Mouse (Mus musculus) liver, embryonic 16.5 days (tissue): ENCODE measurements around the gene Padi2. TPM values are rescaled to one million over a fixed set of nuclear protein-coding genes. Genes with fewer than 3 reads are reported as not detected.
A peak's percentile ranks its signal among the peaks of the same experiment; 100 is the strongest.

ENCODE experiments used
- ATAC-seq: fragments of 200-750 bp; cut with Nextera tagmentation; 2 replicates; pipeline ENCODE4 v1.8.0; 2017; ENCODE audit warnings: low read depth, mild to moderate bottlenecking, moderate number of reproducible peaks, moderate library complexity
- H3K27ac ChIP-seq: fragments of 300-500 bp; sonication (generic); 2 replicates; pipeline ENCODE4 v1.5.1; 2014; ENCODE audit warnings: mild to moderate bottlenecking, low read length
- H3K27me3 ChIP-seq: fragments of 300-500 bp; sonication (generic); 2 replicates; pipeline ENCODE4 v1.6.1; 2014; ENCODE audit warnings: low read depth, low read length, mixed read lengths; ENCODE audit not compliant: control insufficient read depth, insufficient read depth
- H3K36me3 ChIP-seq: fragments of 300-500 bp; sonication (generic); 2 replicates; pipeline ENCODE4 v1.6.1; 2014; ENCODE audit warnings: mild to moderate bottlenecking; ENCODE audit not compliant: control insufficient read depth, insufficient read depth
- H3K4me1 ChIP-seq: fragments of 300-500 bp; sonication (generic); 2 replicates; pipeline ENCODE4 v1.6.1; 2014; ENCODE audit warnings: low read depth, low read length, mixed read lengths; ENCODE audit not compliant: control insufficient read depth
- H3K4me2 ChIP-seq: fragments of 300-500 bp; sonication (generic); 2 replicates; pipeline ENCODE4 v1.6.1; 2014; ENCODE audit warnings: low read depth, low read length, mixed read lengths
- H3K4me3 ChIP-seq: fragments of 300-500 bp; sonication (generic); 2 replicates; pipeline ENCODE4 v1.5.1; 2014; ENCODE audit warnings: low read depth, mild to moderate bottlenecking, low read length
- H3K9ac ChIP-seq: fragments of 300-500 bp; sonication (generic); 2 replicates; pipeline ENCODE4 v1.6.1; 2014; ENCODE audit warnings: low read depth, low read length
- H3K9me3 ChIP-seq: fragments of 300-500 bp; sonication (generic); replicated peaks from 2 replicates; pipeline ENCODE4 v1.6.1; 2016; ENCODE audit warnings: low read length; ENCODE audit not compliant: control insufficient read depth
- WGBS: fragments of 180-500 bp; shearing (Covaris S2); extraction: QIAGEN DNeasy Blood & Tissue Kit; methylation state at CpG from one replicate; pipeline ENCODE4 v1.1.7; 2014; ENCODE audit not compliant: insufficient replicate concordance; 5-methylcytosine and 5-hydroxymethylcytosine counted together
- polyA plus RNA-seq: library from polyadenylated mRNA; unstranded; fragments of >200 nt; fragmentation: Nextera tagmentation; extraction: Ambion mirVana; gene quantifications from 2 replicates; pipeline ENCODE4 v1.2.1, GENCODE M21; 2015

Padi2 gene
- polyA plus RNA-seq, 1 experiment from 2014 or later: 1.7 TPM

DNA sequence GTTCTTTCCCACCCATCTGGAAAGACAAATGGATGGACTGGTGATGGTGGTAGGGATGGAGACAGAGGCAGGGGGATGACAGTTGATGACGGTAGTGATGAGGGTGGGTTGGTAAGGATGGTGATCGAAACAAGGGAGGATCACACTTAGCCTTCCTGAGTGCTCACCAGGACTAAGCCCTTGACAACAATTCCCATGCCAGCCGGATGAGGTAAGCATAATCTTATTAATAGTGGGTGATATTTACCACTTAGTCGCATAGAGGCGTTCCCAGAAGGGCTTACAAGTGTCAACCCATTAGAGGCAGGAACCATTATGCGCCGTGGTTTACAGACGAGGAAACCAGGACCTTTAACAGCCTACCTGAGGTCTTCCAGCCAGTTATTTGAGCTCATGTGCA, 36.2 kb upstream of the Padi2 start:
- WGBS: 76% methylated on average over 8 of the region's 8 CpGs
- peaks cover 16% of the 10 kb centered on the region for H3K27me3 ChIP-seq

DNA sequence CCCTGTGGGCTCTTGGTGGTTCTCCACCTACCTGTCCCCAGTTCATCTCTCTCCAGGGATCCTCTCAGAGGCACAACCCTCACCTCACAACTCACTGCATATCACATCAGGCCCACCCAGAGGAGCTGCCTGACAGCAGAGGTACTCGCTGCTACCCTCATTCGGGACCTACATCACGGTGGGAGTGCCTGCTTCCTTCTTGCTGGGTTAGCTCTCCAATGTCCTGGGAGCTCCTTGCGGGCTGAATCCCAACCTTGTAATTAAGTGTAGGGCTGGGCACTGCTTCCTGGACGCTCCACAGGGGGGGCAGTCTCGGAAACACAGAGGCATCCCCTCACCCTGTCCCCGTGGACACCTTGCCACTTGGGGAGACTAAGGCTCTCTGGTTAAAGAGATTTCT, 35.3 kb upstream of the Padi2 start:
- Histone ChIP-seq H3K36me3 (no peaks in the 10 kb centered on the region), H3K4me3 (no peak overlapping the region), H3K9me3 (no peaks in the 10 kb centered on the region), H3K27ac (no peak overlapping the region), H3K9ac (no peak overlapping the region), H3K4me1 (peaks cover 22% of the 10 kb centered on the region), H3K27me3 (peaks cover 16% of the 10 kb centered on the region), H3K4me2 (no peak overlapping the region)
- 75% methylated on average over 7 of the region's 7 CpGs for WGBS
- ATAC-seq: no peak

More for the DNA sequence above, 36.2 kb upstream of the Padi2 start:
- no peaks in the 10 kb centered on the region for H3K36me3 ChIP-seq
- no peak overlapping the region for H3K9ac ChIP-seq
- no peak for ATAC-seq
- no peaks in the 10 kb centered on the region for H3K9me3 ChIP-seq
- no peak overlapping the region for H3K27ac ChIP-seq
- H3K4me2 ChIP-seq: no peak overlapping the region
- H3K4me3 ChIP-seq: no peak overlapping the region
- H3K4me1 ChIP-seq: peaks cover 22% of the 10 kb centered on the region

DNA sequence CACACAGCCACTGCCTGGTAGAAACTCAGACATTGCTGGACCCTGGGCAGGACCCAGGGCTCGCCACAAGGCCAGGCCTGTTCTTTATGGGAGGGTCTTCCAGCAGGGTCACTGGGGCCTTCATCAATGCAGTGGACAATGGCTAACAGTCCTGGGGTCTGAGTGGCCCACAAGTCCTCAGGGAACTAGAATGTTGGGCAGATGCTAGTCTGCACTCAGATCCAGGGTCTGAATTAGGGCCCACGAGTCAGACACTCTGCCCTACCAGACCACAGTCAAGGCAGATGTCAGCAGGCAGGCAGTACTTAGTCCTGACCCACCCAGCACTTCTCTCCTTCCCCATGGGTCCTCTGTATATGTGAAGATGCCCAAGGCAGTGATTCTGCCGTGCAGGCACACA, 34.8 kb upstream of the Padi2 start:
- H3K4me2 ChIP-seq: no peak overlapping the region
- peaks cover 22% of the 10 kb centered on the region for H3K4me1 ChIP-seq
- peaks cover 16% of the 10 kb centered on the region for H3K27me3 ChIP-seq
- no peak overlapping the region for H3K9ac ChIP-seq
- ATAC-seq: no peak
- WGBS: 64% methylated on average over 3 of the region's 3 CpGs
- no peaks in the 10 kb centered on the region for H3K36me3 ChIP-seq
- no peaks in the 10 kb centered on the region for H3K9me3 ChIP-seq
- H3K27ac ChIP-seq: no peak overlapping the region
- no peak overlapping the region for H3K4me3 ChIP-seq

DNA sequence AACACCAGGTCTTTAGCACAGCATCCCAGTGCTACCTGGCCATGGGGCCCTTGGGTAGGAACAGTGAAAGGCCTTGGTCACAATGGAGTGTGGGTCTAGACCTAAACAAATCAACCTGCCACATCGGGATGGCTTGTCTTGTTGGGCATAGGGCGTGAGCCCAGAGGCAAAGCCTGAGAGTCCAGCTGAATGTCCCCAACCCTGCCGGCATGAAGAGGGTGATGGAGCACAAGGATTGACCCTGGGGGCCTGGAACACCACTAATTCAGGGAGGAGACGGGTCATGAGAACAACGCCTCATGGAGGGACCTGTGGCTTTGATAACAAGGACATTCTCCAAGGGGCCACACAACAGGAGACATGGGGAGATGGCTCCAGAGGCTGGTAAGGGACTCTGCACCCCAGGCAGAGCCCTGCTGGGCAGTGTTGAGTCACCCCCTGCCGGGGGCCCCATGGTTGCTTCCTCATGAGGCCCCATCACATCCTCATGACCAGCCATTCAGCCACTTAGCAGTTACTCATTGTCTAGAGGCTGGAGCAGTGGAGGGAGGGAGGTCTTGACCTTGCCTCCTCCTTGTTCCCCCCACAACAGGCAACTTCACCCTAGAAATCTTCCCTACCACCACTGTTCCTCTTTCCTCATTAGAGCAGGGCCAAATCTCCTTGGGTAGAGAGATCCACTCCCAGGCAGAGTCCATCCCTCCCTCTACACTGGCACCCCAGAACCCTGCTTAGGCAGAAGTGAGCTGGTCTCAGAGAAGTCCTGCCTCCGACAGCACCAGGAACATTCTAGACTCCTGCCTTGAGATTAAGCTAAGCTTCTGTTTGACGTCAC, 34.1 kb upstream of the Padi2 start:
- peak overlapping the region; percentile 39 for H3K27ac ChIP-seq
- H3K27me3 ChIP-seq: peaks cover 16% of the 10 kb centered on the region
- no peaks in the 10 kb centered on the region for H3K36me3 ChIP-seq
- no peak overlapping the region for H3K4me3 ChIP-seq
- peaks cover 22% of the 10 kb centered on the region for H3K4me1 ChIP-seq
- ATAC-seq: peak; percentile 28; the same call in 1 of the 2 replicates
- H3K4me2 ChIP-seq: no peak overlapping the region
- H3K9me3 ChIP-seq: no peaks in the 10 kb centered on the region
- WGBS: 59% methylated on average over 8 of the region's 8 CpGs
- 0 out of 2 replicates have a peak overlapping the region, but pooled peaks have one; percentile 4 for H3K9ac ChIP-seq

DNA sequence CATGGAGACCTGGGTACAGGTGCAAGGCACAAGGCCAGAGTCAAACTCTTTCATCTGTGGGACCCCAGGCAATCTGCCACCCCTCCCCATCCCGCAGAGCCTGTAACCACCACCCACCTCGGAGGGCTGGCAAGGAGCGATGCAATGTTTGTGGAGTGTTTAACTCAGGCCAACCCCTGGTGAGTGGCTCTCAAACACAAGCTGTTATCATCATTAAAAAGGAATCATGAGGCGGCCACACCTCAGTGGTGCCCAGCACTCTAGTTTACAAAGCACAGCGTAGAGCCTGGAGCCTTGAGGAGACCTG, 33.5 kb upstream of the Padi2 start:
- Histone ChIP-seq H3K4me1 (peaks cover 22% of the 10 kb centered on the region), H3K27me3 (peaks cover 16% of the 10 kb centered on the region), H3K4me3 (no peak overlapping the region), H3K36me3 (no peaks in the 10 kb centered on the region), H3K9ac (0 out of 2 replicates have a peak overlapping the region, but pooled peaks have one; percentile 4), H3K27ac (peak overlapping the region; percentile 39; the same call in 1 of the 2 replicates), H3K9me3 (no peaks in the 10 kb centered on the region), H3K4me2 (no peak overlapping the region)
- WGBS: 74% methylated on average over 5 of the region's 5 CpGs
- ATAC-seq: no peak

DNA sequence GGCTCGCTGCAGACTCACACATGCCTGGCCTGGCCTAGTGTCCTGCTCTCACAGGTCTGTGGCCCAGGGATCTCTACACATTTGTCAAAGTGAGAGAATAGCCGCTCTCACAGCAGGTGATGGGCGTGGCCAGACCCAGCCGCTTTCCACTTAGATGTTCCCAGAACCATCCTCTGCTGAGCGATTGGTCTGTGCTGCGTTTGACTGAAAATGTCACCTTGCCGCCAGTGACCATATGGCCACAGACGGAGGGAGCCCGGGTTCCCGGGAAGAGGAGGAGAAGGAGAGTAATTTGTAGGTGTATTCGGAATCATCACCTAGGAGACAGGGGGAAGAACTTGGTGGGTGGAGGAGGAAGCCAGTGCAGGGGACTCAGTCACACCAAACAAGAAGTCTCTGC, 33.1 kb upstream of the Padi2 start:
- Histone ChIP-seq H3K9ac (no peak overlapping the region), H3K4me2 (no peak overlapping the region), H3K4me1 (peaks cover 22% of the 10 kb centered on the region), H3K27ac (0 out of 2 replicates have a peak overlapping the region, but pooled peaks have one; percentile 39), H3K36me3 (no peaks in the 10 kb centered on the region), H3K27me3 (peaks cover 16% of the 10 kb centered on the region), H3K9me3 (no peaks in the 10 kb centered on the region), H3K4me3 (no peak overlapping the region)
- WGBS: 63% methylated on average over 11 of the region's 11 CpGs
- no peak for ATAC-seq

DNA sequence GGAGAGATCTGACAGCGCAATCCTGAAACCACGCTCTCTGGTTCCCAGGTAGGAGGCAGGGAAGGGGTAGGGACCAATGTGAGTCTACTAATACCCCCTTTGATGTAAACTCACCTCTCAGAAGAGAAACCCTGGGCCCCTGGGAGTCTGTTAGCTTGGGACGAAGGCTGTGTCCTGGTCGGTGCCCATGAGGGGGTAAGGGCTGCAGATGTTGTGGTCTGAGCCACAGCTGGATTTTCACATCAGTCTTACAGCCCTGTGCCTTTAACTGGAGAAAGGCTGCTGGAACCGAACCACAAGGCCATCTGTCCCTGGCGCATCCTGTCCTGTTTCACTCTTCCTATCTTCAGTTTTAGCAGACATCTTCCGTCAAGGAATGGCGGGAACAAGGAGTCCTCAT, 30.0 kb upstream of the Padi2 start:
- peaks cover 18% of the 10 kb centered on the region for H3K4me1 ChIP-seq
- no peaks in the 10 kb centered on the region for H3K36me3 ChIP-seq
- no peak overlapping the region for H3K27ac ChIP-seq
- H3K9me3 ChIP-seq: no peaks in the 10 kb centered on the region
- H3K27me3 ChIP-seq: no peaks in the 10 kb centered on the region; the same call in none of the 2 replicates
- no peak overlapping the region for H3K4me3 ChIP-seq
- no peak for ATAC-seq
- no peak overlapping the region for H3K4me2 ChIP-seq
- 68% methylated on average over 8 of the region's 8 CpGs for WGBS
- no peak overlapping the region for H3K9ac ChIP-seq

DNA sequence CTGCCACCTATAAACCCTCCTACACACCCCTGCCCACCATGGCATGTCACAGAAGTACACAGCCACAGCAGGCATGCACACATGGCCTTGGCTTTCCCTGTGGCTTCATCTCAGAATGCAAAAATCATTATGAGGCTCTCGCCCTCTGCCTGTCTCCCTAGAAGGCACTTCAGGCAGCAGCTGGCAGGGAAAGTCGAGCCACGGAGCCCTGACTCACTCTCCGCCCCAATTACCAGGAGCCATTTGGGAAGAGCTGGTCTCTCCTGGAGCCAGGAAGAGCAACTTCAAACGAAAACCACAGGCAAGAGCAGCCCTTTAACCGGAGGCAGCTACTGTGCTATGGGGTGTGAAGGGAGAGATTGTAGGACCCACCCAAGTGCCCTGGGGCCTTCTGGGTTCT, 29.5 kb upstream of the Padi2 start:
- ATAC-seq: no peak
- no peak overlapping the region for H3K27ac ChIP-seq

DNA sequence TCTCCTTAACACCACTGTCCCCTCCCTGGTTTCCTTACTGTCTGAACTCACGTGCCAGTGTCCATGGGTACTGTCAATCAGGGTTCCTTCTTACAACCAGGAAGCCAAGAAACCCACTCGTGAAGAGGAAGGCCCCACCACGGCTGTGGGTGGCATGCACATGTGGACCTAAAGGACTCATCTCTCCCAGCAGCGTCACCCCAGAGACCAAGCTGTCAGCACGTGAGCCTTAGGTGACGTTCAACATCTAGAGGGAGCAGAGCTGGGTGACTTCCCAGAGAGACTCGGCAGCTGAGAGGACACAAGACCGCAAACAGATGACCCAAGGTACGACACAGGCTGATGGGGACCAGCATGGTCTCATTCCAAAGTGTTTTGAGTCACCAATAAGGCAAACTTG, 28.7 kb upstream of the Padi2 start:
- H3K9ac ChIP-seq: no peak overlapping the region
- H3K27ac ChIP-seq: no peak overlapping the region
- peaks cover 2% of the 10 kb centered on the region for H3K9me3 ChIP-seq
- no peaks in the 10 kb centered on the region; the same call in none of the 2 replicates for H3K27me3 ChIP-seq
- no peak overlapping the region for H3K4me3 ChIP-seq
- no peak for ATAC-seq
- H3K4me2 ChIP-seq: no peak overlapping the region
- H3K36me3 ChIP-seq: no peaks in the 10 kb centered on the region
- H3K4me1 ChIP-seq: peaks cover 10% of the 10 kb centered on the region
- WGBS: 58% methylated on average over 9 of the region's 9 CpGs

More for the DNA sequence above, 29.5 kb upstream of the Padi2 start:
- no peaks in the 10 kb centered on the region for H3K9me3 ChIP-seq
- no peak overlapping the region for H3K4me2 ChIP-seq
- peaks cover 17% of the 10 kb centered on the region for H3K4me1 ChIP-seq
- no peak overlapping the region for H3K4me3 ChIP-seq
- H3K36me3 ChIP-seq: no peaks in the 10 kb centered on the region
- WGBS: 60% methylated on average over 6 of the region's 6 CpGs
- no peak overlapping the region for H3K9ac ChIP-seq
- no peaks in the 10 kb centered on the region; the same call in none of the 2 replicates for H3K27me3 ChIP-seq
